Mouse (Mus musculus) kidney, embryonic 16.5 days (tissue): Measurements from ENCODE around the gene Fktn. TPM values are rescaled to one million over a fixed set of nuclear protein-coding genes. Genes with fewer than 3 reads are reported as not detected.

ENCODE experiments used
- ATAC-seq: fragments of 200-750 bp; cut with Nextera tagmentation; 2 replicates; pipeline ENCODE4 v1.8.0; 2017; ENCODE audit warnings: moderate TSS enrichment; ENCODE audit not compliant: low FRiP score, low TSS enrichment
- H3K27ac ChIP-seq: fragments of 300-500 bp; sonication (generic); 2 replicates; pipeline ENCODE4 v1.5.1; 2014; ENCODE audit warnings: low read length
- H3K27me3 ChIP-seq: fragments of 300-500 bp; sonication (generic); 2 replicates; pipeline ENCODE4 v1.6.1; 2014; ENCODE audit warnings: low read length, control low read depth, mixed read lengths; ENCODE audit not compliant: insufficient read depth
- H3K36me3 ChIP-seq: fragments of 300-500 bp; sonication (generic); 2 replicates; pipeline ENCODE4 v1.6.1; 2014; ENCODE audit warnings: low read length, control low read depth, mixed read lengths; ENCODE audit not compliant: insufficient read depth
- H3K4me1 ChIP-seq: fragments of 300-500 bp; sonication (generic); 2 replicates; pipeline ENCODE4 v1.6.1; 2014; ENCODE audit warnings: low read length, control low read depth, mixed read lengths; ENCODE audit not compliant: insufficient read depth
- H3K4me2 ChIP-seq: fragments of 300-500 bp; sonication (generic); replicated peaks from 2 replicates; pipeline ENCODE4 v1.6.1; 2014; ENCODE audit warnings: low read depth, low read length
- H3K4me3 ChIP-seq: fragments of 300-500 bp; sonication (generic); 2 replicates; pipeline ENCODE4 v1.5.1; 2014; ENCODE audit warnings: mild to moderate bottlenecking, low read length
- H3K9ac ChIP-seq: fragments of 300-500 bp; sonication (generic); replicated peaks from 2 replicates; pipeline ENCODE4 v1.6.1; 2014; ENCODE audit warnings: low read length
- H3K9me3 ChIP-seq: fragments of 300-500 bp; sonication (generic); 2 replicates; pipeline ENCODE4 v1.6.1; 2016; ENCODE audit warnings: low read length, control low read depth
- WGBS: fragments of 180-500 bp; shearing (Covaris S2); extraction: QIAGEN DNeasy Blood & Tissue Kit; methylation state at CpG from one replicate; pipeline ENCODE4 v1.1.7; 2014; 5-methylcytosine and 5-hydroxymethylcytosine counted together
- polyA plus RNA-seq: library from polyadenylated mRNA; unstranded; fragments of >200 nt; fragmentation: Nextera tagmentation; extraction: Ambion mirVana; gene quantifications from 2 replicates; pipeline ENCODE4 v1.2.1, GENCODE M21; 2015

Fktn gene
- polyA plus RNA-seq, 1 experiment from 2014 or later, result 19.7 TPM

DNA sequence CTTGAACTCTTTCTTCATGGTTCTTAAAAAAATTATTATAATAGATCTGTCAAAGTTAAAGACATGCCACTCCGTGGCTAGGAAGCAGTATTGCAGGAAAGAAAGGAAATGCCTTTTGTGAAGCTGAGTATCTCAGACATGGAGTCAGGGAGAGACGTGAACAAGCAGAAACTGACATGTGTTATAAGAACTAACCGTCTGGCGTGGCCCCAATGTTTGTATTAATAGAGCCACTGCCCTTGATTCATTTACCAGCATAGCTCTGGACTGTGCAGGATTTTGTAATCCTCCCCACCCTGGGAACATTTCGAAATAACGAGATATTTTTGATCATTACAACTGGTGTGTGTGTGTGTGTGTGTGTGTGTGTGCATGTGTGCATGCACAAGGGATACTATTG is 109.9 kb downstream of the Fktn start:
- no peak overlapping the region for H3K4me2 ChIP-seq
- ATAC-seq, result no peak
- no peak overlapping the region for H3K9ac ChIP-seq
- H3K27me3 ChIP-seq, result no peaks in the 10 kb centered on the region
- no peak overlapping the region for H3K27ac ChIP-seq
- H3K9me3 ChIP-seq, result no peaks in the 10 kb centered on the region
- WGBS, result 67% methylated on average over 6 of the region's 6 CpGs
- H3K36me3 ChIP-seq, result no peaks in the 10 kb centered on the region
- peaks cover 10% of the 10 kb centered on the region for H3K4me1 ChIP-seq
- no peak overlapping the region for H3K4me3 ChIP-seq

DNA sequence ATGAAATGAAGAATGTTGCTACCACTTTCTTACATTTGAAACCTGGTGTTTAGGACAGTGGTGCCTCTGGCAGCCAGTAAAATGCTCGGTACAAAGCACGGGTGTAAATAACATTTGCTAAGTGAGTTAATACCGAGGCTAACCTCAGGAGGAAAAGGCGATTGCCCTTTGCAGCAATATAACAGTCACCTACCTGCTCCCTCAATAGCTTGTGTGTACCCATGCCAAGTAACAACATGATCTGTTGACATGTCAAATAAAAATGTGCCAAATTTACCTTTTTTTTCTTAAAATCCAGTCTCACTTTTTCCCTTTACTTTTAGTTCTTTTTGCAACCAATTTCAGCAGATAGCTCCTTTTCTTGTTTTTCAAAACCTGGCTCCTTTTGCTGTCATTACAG is 111.0 kb downstream of the Fktn start:
- no peaks in the 10 kb centered on the region for H3K36me3 ChIP-seq
- no peak overlapping the region for H3K27ac ChIP-seq
- H3K9ac ChIP-seq, result no peak overlapping the region
- H3K9me3 ChIP-seq, result no peaks in the 10 kb centered on the region
- H3K4me1 ChIP-seq, result peaks cover 10% of the 10 kb centered on the region
- ATAC-seq, result no peak
- 45% methylated on average over 4 of the region's 4 CpGs for WGBS
- H3K27me3 ChIP-seq, result no peaks in the 10 kb centered on the region
- no peak overlapping the region for H3K4me2 ChIP-seq
- no peak overlapping the region for H3K4me3 ChIP-seq

DNA sequence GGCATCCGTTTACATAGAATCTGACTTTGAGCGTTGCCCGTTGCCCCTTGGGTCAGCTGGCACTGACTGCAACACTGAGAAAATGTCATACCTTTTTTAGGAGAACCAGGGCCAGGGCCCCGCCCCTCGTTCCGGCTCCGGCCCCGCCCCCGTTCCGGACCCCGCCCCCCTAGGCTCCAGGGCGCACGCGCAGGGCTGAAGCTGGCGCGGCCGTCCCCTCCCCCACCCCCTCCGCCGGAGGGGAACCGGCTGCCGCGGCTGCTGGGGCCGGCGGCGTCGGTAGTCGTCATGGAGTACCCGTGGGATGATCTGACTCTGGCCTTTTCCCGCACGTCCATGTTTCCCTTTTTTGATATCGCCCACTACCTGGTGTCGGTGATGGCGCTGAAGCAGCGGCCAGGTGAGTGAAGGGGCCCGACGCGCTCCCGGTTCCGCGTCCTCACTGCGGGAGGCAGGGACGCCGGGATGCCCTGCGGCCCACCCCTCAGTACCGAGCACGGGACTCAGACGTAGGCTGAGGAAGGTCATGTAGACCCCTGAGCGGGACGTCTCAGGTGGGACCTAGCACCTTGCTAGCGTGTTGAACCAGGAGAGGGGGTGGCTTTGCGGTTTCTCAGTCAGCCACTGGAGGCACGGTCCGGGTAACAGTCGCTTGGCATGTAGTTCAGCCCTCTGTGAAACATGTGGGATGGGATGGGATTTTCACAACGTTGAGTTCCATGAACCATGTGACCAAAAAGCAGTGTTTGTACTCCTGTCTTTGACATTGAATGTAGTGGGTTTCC is 112.2 kb downstream of the Fktn start, which contains the start of gene Tmem38b:
Tmem38b (plus strand) TSS at position 225 of the 785 bp plus-strand sequence.
- Histone ChIP-seq H3K4me3 (peak within 1 kb of the TSS; percentile 96), H3K4me2 (peak within 1 kb of the TSS; percentile 85), H3K9ac (peak within 1 kb of the TSS; percentile 83), H3K27ac (peak within 1 kb of the TSS; percentile 43; the same call in 1 of the 2 replicates), H3K4me1 (peaks cover 10% of the 10 kb centered on the region), H3K9me3 (no peaks in the 10 kb centered on the region), H3K36me3 (no peaks in the 10 kb centered on the region), H3K27me3 (no peaks in the 10 kb centered on the region)
- peak; percentile 94 for ATAC-seq
- under 1% methylated on average over 47 of the region's 55 CpGs for WGBS

DNA sequence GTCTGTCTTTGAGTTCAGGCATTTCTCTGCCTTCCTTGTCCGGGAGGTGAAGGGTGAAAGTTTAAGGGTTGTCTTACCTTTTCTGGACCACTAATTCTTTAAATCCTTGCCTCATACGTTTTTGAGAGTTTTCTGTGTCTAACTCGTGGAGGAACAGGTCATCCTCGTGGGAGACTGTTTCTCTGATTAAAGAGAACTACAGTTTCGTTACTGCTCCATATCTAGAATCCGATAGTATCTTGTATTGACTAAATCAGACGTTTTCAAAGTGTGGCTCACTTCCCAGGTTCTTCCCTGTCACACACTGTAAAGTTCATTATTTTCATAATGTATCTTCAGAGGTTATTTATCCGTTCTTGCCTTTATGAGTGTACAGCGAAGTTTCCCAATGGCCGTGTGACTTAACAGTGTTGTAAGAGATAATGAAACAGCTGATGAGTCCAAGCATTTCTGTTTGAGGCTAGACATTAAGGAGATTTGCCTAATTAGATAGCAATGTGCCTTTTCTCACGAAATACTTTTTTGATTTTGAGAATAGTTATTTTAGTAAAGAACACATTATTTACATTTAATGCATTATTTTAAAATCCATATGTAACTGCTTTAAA is 112.9 kb downstream of the Fktn start:
- Histone ChIP-seq H3K27ac (no peak overlapping the region), H3K9me3 (no peaks in the 10 kb centered on the region), H3K4me2 (peak overlapping the region; percentile 85), H3K4me3 (peak overlapping the region; percentile 96), H3K4me1 (peaks cover 10% of the 10 kb centered on the region), H3K9ac (peak overlapping the region; percentile 83), H3K27me3 (no peaks in the 10 kb centered on the region), H3K36me3 (no peaks in the 10 kb centered on the region)
- 19% methylated on average over 11 of the region's 11 CpGs for WGBS
- no peak for ATAC-seq

Other genes starting within 250 kb of the Fktn start
- gene Fsd1l, start 82.5 kb upstream of the Fktn start, polyA plus RNA-seq, result 8.4 and 8.8 TPM in 2 replicates
- 0.08 and 0.09 TPM in 2 replicates for gene Tal2, start 65.7 kb downstream of the Fktn start, polyA plus RNA-seq
- 7.4 and 9.1 TPM in 2 replicates for gene Tmem38b, start 112.0 kb downstream of the Fktn start, polyA plus RNA-seq